Mouse (Mus musculus): ENCODE measurements at regions not wholly inside any gene's neighbourhood (a gene's known extent, or its start where the extent isn't known, plus 50 kb on each side); places are given as distances from the start of the nearest gene placed in this dataset.

GRCm38 (mm10) chr4:47902749-47903148 lies 142.2 kb upstream of the Nr4a3 start:
- no peak for DNase-seq

- no peak for DNase-seq
Observed at GRCm38 (mm10) chr4:47912259-47912658, 132.7 kb upstream of the Nr4a3 start.

- no peak for DNase-seq
Observed at GRCm38 (mm10) chr4:47919576-47919975, 125.4 kb upstream of the Nr4a3 start.

- DNase-seq = no peak
Observed at GRCm38 (mm10) chr4:47931464-47931863, 113.5 kb upstream of the Nr4a3 start.

- DNase-seq = no peak
Observed at GRCm38 (mm10) chr4:47933526-47933925, 111.4 kb upstream of the Nr4a3 start.

GRCm38 (mm10) chr4:47935547-47935946 lies 109.4 kb upstream of the Nr4a3 start:
- no peak for DNase-seq

GRCm38 (mm10) chr4:47936470-47937125 lies 108.4 kb upstream of the Nr4a3 start:
- DNase-seq = no peak

GRCm38 (mm10) chr4:47947869-47948573 lies 96.9 kb upstream of the Nr4a3 start:
- peak; percentile 22 to 29 for DNase-seq

GRCm38 (mm10) chr4:47948789-47949188 lies 96.2 kb upstream of the Nr4a3 start:
- DNase-seq = no peak

- DNase-seq = no peak
Observed at GRCm38 (mm10) chr4:47954576-47955305, 90.2 kb upstream of the Nr4a3 start.

- DNase-seq = no peak
Observed at GRCm38 (mm10) chr4:47964630-47965029, 80.3 kb upstream of the Nr4a3 start.

- DNase-seq = no peak
Observed at GRCm38 (mm10) chr4:47971861-47972260, 73.1 kb upstream of the Nr4a3 start.

- peak in 1 of 2 experiments; percentile 10 for DNase-seq
Observed at GRCm38 (mm10) chr4:47979579-47980313, 65.2 kb upstream of the Nr4a3 start.

Measured in lung, adult 18-20 months (tissue).